ENCODE assay signal across 8 mouse cellular contexts in the genomic region with DNA sequence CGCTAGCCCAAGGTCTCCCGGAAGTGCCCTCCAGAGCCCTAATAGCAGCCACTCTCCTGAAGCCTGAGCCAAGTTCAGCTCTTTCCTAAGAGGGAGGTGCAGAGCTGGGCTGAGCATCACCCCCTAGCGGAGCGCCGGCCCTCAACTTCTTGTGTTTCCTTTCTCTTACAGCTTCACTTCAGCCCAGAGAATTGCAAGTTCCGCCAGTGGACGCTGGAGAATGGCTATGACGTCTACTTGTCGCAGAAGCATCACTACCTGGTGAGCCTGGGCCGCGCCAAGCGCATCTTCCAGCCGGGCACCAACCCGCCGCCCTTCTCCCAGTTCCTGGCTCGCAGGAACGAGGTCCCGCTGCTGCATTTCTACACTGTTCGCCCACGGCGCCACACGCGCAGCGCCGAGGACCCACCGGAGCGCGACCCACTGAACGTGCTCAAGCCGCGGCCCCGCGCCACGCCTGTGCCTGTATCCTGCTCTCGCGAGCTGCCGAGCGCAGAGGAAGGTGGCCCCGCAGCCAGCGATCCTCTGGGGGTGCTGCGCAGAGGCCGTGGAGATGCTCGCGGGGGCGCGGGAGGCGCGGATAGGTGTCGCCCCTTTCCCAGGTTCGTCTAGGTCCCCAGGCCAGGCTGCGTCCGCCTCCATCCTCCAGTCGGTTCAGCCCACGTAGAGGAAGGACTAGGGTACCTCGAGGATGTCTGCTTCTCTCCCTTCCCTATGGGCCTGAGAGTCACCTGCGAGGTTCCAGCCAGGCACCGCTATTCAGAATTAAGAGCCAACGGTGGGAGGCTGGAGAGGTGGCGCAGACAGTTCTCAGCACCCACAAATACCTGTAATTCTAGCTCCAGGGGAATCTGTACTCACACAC. TPM values are rescaled to one million over a fixed set of nuclear protein-coding genes. Genes with fewer than 3 reads are reported as not detected.
DNase-seq lines count a peak whose midpoint lies in the region; ATAC-seq and TF ChIP-seq lines count a peak whose summit lies in the region.

No protein-coding gene starts in this region.

- no peaks in the 10 kb centered on the region for H3K4me1 ChIP-seq in lung, embryonic 14.5 days (ENCODE audit: insufficient read depth)

- TF ChIP-seq CTCF in brain, embryonic 14.5 days (IDR thresholded peaks at IDR 0.05; ENCODE audit: borderline replicate concordance, extremely low read depth, insufficient read depth, insufficient read length) = peak; percentile 70
- peak; percentile 67 for TF ChIP-seq CTCF in lung, embryonic 14.5 days (IDR thresholded peaks at IDR 0.05; ENCODE audit: low read depth)

- WGBS in lung, embryonic 14.5 days = 2% methylated on average over 58 of the region's 59 CpGs

- no peaks in the 10 kb centered on the region for H3K36me3 ChIP-seq in lung, embryonic 14.5 days (ENCODE audit: insufficient read depth)

- 0 out of 2 replicates have a peak, but pooled peaks have one; percentile 24 for TF ChIP-seq POLR2A in brain, embryonic 14.5 days (IDR thresholded peaks at IDR 0.05; ENCODE audit: borderline replicate concordance, extremely low read depth, insufficient read depth, insufficient read length, poor library complexity, severe bottlenecking)

- H3K9ac ChIP-seq in lung, embryonic 14.5 days = peak overlapping the region; percentile 50

- peak overlapping the region; percentile 53 for H3K4me3 ChIP-seq in lung, embryonic 14.5 days (ENCODE audit: low read depth, low read length)

- H3K9me3 ChIP-seq in lung, embryonic 14.5 days (ENCODE audit: low read depth, low read length) = no peaks in the 10 kb centered on the region

- DNase-seq in NIH3T3 (ENCODE audit: low read depth) = peak; percentile 75
- peak; percentile 92 for DNase-seq in brain, embryonic 14.5 days (ENCODE audit: low read depth)
- peak; percentile 66 for DNase-seq in fibroblast of lung, adult 2 months (ENCODE audit: low read depth)
- DNase-seq in layer of hippocampus, postnatal 10 days (ENCODE audit: low spot score in 2 of 2) = peak; percentile 68 to 73
- DNase-seq in lung, embryonic 14.5 days = peak; percentile 86
- DNase-seq in c-Kit-positive CD71-positive TER-119-positive erythroid progenitor cells, embryonic 14.5 days (ENCODE audit: low spot score) = no peak

- H3K27ac ChIP-seq in lung, embryonic 14.5 days (ENCODE audit: low read depth) = no peak overlapping the region

- H3K4me2 ChIP-seq in lung, embryonic 14.5 days = peak overlapping the region; percentile 97

- peak; percentile 80 to 92 for ATAC-seq in hematopoietic stem cell, adult 5-6 weeks (replicated peaks in 1 of 2; ENCODE audit: insufficient read depth in 1 of 2, low FRiP score in 2 of 2, low TSS enrichment in 1 of 2, low read depth in 1 of 2, poor library complexity in 2 of 2, severe bottlenecking in 2 of 2)
- ATAC-seq in lung, embryonic 14.5 days (ENCODE audit: insufficient read depth) = peak; percentile 92
- peak; percentile 31; the same call in 1 of the 2 replicates for ATAC-seq in neutrophil, adult 5-6 weeks (ENCODE audit: extremely low read depth, insufficient number of reproducible peaks, low FRiP score, poor library complexity, severe bottlenecking)

- H3K27me3 ChIP-seq in lung, embryonic 14.5 days (ENCODE audit: insufficient read depth, low read length) = peaks cover 19% of the 10 kb centered on the region

RNA-seq across cellular contexts. Expression of gene Fgf23, which starts 7.4 kb away (rescaled TPM):
- 0.29 and 0.34 TPM in 2 replicates for polyA plus RNA-seq in brain, embryonic 14.5 days (2012; rRNA removed)
- total RNA-seq in hematopoietic stem cell, adult 5-6 weeks (2017) = not detected in 2 replicates
- under 1 TPM; 0.25 to 0.85 TPM for total RNA-seq in layer of hippocampus, postnatal 10 days (2021)
- not detected in 2 replicates for polyA plus RNA-seq in lung, embryonic 14.5 days (2014; fragmentation: Nextera tagmentation; extraction: Ambion mirVana)
- not detected in 2 replicates for total RNA-seq in neutrophil, adult 5-6 weeks (2017)

RNA-seq across cellular contexts. Expression of gene Tigar, which starts 29.3 kb away (rescaled TPM):
- polyA plus RNA-seq in brain, embryonic 14.5 days (2012; rRNA removed) = 11.6 and 12.1 TPM in 2 replicates
- total RNA-seq in hematopoietic stem cell, adult 5-6 weeks (2017) = 3.4 and 3.8 TPM in 2 replicates
- 10 to 100 TPM; 29.3 to 30.3 TPM for total RNA-seq in layer of hippocampus, postnatal 10 days (2021)
- polyA plus RNA-seq in lung, embryonic 14.5 days (2014; fragmentation: Nextera tagmentation; extraction: Ambion mirVana) = 3.0 and 3.5 TPM in 2 replicates
- 4.1 and 7.0 TPM in 2 replicates for total RNA-seq in neutrophil, adult 5-6 weeks (2017)

Comparison
In these comparisons a context has a peak if more than half of its experiments do, and no peak if none do; other contexts are left out.
1. ATAC-seq: peak in every context shown above with its lines; median percentile 92 in lung, embryonic 14.5 days; 86 in hematopoietic stem cell, adult 5-6 weeks; 31 in neutrophil, adult 5-6 weeks.